Mouse (Mus musculus) liver, postnatal 0 days (tissue): ENCODE data around the gene Mfsd4b2.

ENCODE experiments used
- CTCF ChIP-seq: sonication (generic); IDR thresholded peaks from 2 replicates; pipeline ENCODE4 v1.5.1; 2016; ENCODE audit warnings: antibody characterized with exemption, low read depth
- EP300 ChIP-seq: IDR thresholded peaks from 2 replicates; pipeline ENCODE4 v1.6.1; 2016; ENCODE audit warnings: antibody characterized with exemption, low read depth, mild to moderate bottlenecking

DNA sequence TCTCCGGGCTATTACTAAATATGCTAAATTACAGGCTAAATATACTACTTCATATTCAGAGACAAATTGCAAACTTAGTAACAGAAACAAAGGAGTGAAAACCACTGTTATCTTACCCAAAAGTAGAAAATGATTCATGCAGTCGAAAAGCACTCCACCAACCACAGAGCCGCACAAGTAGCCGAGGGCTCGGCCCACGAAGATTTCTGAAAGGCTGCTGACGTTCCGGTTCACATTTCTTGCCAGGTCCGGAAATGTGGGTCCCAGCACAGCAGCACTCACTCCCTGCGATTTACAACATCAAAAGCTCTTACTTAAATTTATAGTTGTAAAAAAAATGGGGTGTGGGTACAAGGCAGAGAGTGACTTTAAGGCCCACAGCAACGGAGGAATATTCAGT lies 48.3 kb upstream of the Mfsd4b2 start:
- TF ChIP-seq CTCF (no peak), EP300 (no peak)
